Mouse (Mus musculus): ENCODE measurements around the gene Rgs6. TPM values are rescaled to one million over a fixed set of nuclear protein-coding genes. Genes with fewer than 3 reads are reported as not detected.

The Rgs6 gene
- polyA plus RNA-seq, 1 experiment from 2014 or later = 1.5 TPM

GRCm38 (mm10) chr12:83004014-83004682, 416.1 kb downstream of the Rgs6 start:
- no peaks in the 10 kb centered on the region for H3K4me1 ChIP-seq (replicated peaks; ENCODE audit: control insufficient read depth, insufficient read depth)
- H3K27ac ChIP-seq (replicated peaks) = no peak overlapping the region
- H3K9me3 ChIP-seq (ENCODE audit: control insufficient read depth, low read length) = no peaks in the 10 kb centered on the region
- DNase-seq (ENCODE audit: low spot score) = no peak
- 67% methylated on average over 9 of the region's 9 CpGs for WGBS
- TF ChIP-seq EP300 (optimal IDR thresholded peaks at IDR 0.05) (no peak), CTCF (IDR thresholded peaks at IDR 0.05; ENCODE audit: low read depth) (no peak)
- H3K4me2 ChIP-seq (replicated peaks; ENCODE audit: low read depth) = no peak overlapping the region
- no peaks in the 10 kb centered on the region for H3K27me3 ChIP-seq (ENCODE audit: control insufficient read depth, insufficient read depth, low read length)
- H3K9ac ChIP-seq (ENCODE audit: low read length) = no peak overlapping the region
- H3K36me3 ChIP-seq (ENCODE audit: control insufficient read depth, insufficient read depth, low read length) = no peaks in the 10 kb centered on the region
- no peak for ATAC-seq (ENCODE audit: low FRiP score, low TSS enrichment)
- no peak overlapping the region for H3K4me3 ChIP-seq (ENCODE audit: low read depth, low read length)

- Histone ChIP-seq H3K27me3 (ENCODE audit: control insufficient read depth, insufficient read depth, low read length) (no peaks in the 10 kb centered on the region), H3K9me3 (ENCODE audit: control insufficient read depth, low read length) (no peaks in the 10 kb centered on the region), H3K27ac (replicated peaks) (no peak overlapping the region), H3K4me1 (replicated peaks; ENCODE audit: control insufficient read depth, insufficient read depth) (no peaks in the 10 kb centered on the region), H3K4me2 (replicated peaks; ENCODE audit: low read depth) (no peak overlapping the region), H3K9ac (ENCODE audit: low read length) (no peak overlapping the region), H3K4me3 (ENCODE audit: low read depth, low read length) (no peak overlapping the region), H3K36me3 (ENCODE audit: control insufficient read depth, insufficient read depth, low read length) (no peaks in the 10 kb centered on the region)
- TF ChIP-seq CTCF (IDR thresholded peaks at IDR 0.05; ENCODE audit: low read depth) (no peak), EP300 (optimal IDR thresholded peaks at IDR 0.05) (no peak)
- 54% methylated on average over 4 of the region's 4 CpGs for WGBS
- ATAC-seq (ENCODE audit: low FRiP score, low TSS enrichment) (no peak), DNase-seq (ENCODE audit: low spot score) (no peak)
These were observed 423.0 kb downstream of the Rgs6 start for GRCm38 (mm10) chr12:83011056-83011565.

- Histone ChIP-seq H3K27ac (replicated peaks) (no peak overlapping the region), H3K4me1 (replicated peaks; ENCODE audit: control insufficient read depth, insufficient read depth) (no peaks in the 10 kb centered on the region), H3K9me3 (ENCODE audit: control insufficient read depth, low read length) (no peaks in the 10 kb centered on the region), H3K36me3 (ENCODE audit: control insufficient read depth, insufficient read depth, low read length) (no peaks in the 10 kb centered on the region), H3K9ac (ENCODE audit: low read length) (no peak overlapping the region), H3K27me3 (ENCODE audit: control insufficient read depth, insufficient read depth, low read length) (no peaks in the 10 kb centered on the region), H3K4me3 (ENCODE audit: low read depth, low read length) (no peak overlapping the region), H3K4me2 (replicated peaks; ENCODE audit: low read depth) (no peak overlapping the region)
- 59% methylated on average over 4 of the region's 4 CpGs for WGBS
- ATAC-seq (ENCODE audit: low FRiP score, low TSS enrichment) (no peak), DNase-seq (ENCODE audit: low spot score) (no peak)
- TF ChIP-seq EP300 (optimal IDR thresholded peaks at IDR 0.05) = no peak
These were observed 426.0 kb downstream of the Rgs6 start for GRCm38 (mm10) chr12:83013918-83014691.

- Histone ChIP-seq H3K27me3 (ENCODE audit: control insufficient read depth, insufficient read depth, low read length) (no peaks in the 10 kb centered on the region), H3K4me2 (replicated peaks; ENCODE audit: low read depth) (no peak overlapping the region), H3K4me3 (ENCODE audit: low read depth, low read length) (no peak overlapping the region), H3K27ac (replicated peaks) (no peak overlapping the region), H3K4me1 (replicated peaks; ENCODE audit: control insufficient read depth, insufficient read depth) (no peaks in the 10 kb centered on the region), H3K36me3 (ENCODE audit: control insufficient read depth, insufficient read depth, low read length) (no peaks in the 10 kb centered on the region), H3K9ac (ENCODE audit: low read length) (no peak overlapping the region), H3K9me3 (ENCODE audit: control insufficient read depth, low read length) (no peaks in the 10 kb centered on the region)
- DNase-seq (ENCODE audit: low spot score) (no peak), ATAC-seq (ENCODE audit: low FRiP score, low TSS enrichment) (no peak)
- 29% methylated on average over 2 of the region's 2 CpGs for WGBS
- peak; percentile 55 for TF ChIP-seq CTCF (IDR thresholded peaks at IDR 0.05; ENCODE audit: low read depth)
- no peak for TF ChIP-seq EP300 (optimal IDR thresholded peaks at IDR 0.05)
These were observed 426.8 kb downstream of the Rgs6 start for GRCm38 (mm10) chr12:83014848-83015247.

GRCm38 (mm10) chr12:83015366-83015765, 427.3 kb downstream of the Rgs6 start:
- ATAC-seq (ENCODE audit: low FRiP score, low TSS enrichment) = no peak; the same call in 1 of the 2 replicates
- WGBS = 51% methylated on average over 5 of the region's 5 CpGs
- Histone ChIP-seq H3K4me1 (replicated peaks; ENCODE audit: control insufficient read depth, insufficient read depth) (no peaks in the 10 kb centered on the region), H3K27ac (replicated peaks) (no peak overlapping the region), H3K4me3 (ENCODE audit: low read depth, low read length) (no peak overlapping the region), H3K27me3 (ENCODE audit: control insufficient read depth, insufficient read depth, low read length) (no peaks in the 10 kb centered on the region), H3K9ac (ENCODE audit: low read length) (no peak overlapping the region), H3K9me3 (ENCODE audit: control insufficient read depth, low read length) (no peaks in the 10 kb centered on the region), H3K4me2 (replicated peaks; ENCODE audit: low read depth) (no peak overlapping the region), H3K36me3 (ENCODE audit: control insufficient read depth, insufficient read depth, low read length) (no peaks in the 10 kb centered on the region)
- TF ChIP-seq CTCF (IDR thresholded peaks at IDR 0.05; ENCODE audit: low read depth) (no peak), EP300 (optimal IDR thresholded peaks at IDR 0.05) (no peak)
- no peak for DNase-seq (ENCODE audit: low spot score)

- Histone ChIP-seq H3K4me2 (replicated peaks; ENCODE audit: low read depth) (no peak overlapping the region), H3K9me3 (ENCODE audit: control insufficient read depth, low read length) (no peaks in the 10 kb centered on the region), H3K36me3 (ENCODE audit: control insufficient read depth, insufficient read depth, low read length) (no peaks in the 10 kb centered on the region), H3K27ac (replicated peaks) (no peak overlapping the region), H3K4me1 (replicated peaks; ENCODE audit: control insufficient read depth, insufficient read depth) (no peaks in the 10 kb centered on the region), H3K4me3 (ENCODE audit: low read depth, low read length) (no peak overlapping the region), H3K27me3 (ENCODE audit: control insufficient read depth, insufficient read depth, low read length) (no peaks in the 10 kb centered on the region), H3K9ac (ENCODE audit: low read length) (no peak overlapping the region)
- ATAC-seq (ENCODE audit: low FRiP score, low TSS enrichment) (no peak), DNase-seq (ENCODE audit: low spot score) (no peak)
- WGBS = 69% methylated on average over 6 of the region's 6 CpGs
- TF ChIP-seq CTCF (IDR thresholded peaks at IDR 0.05; ENCODE audit: low read depth) (no peak), EP300 (optimal IDR thresholded peaks at IDR 0.05) (no peak)
These were observed 428.4 kb downstream of the Rgs6 start for GRCm38 (mm10) chr12:83016486-83016885.

Measured in stomach, postnatal 0 days (tissue).